Comparison of ENCODE assay signal across 13 mouse cellular contexts in genomic region chr16:31464953-31465352, GRCm38 (mm10). TPM values are rescaled to one million over a fixed set of nuclear protein-coding genes. Genes with fewer than 3 reads are reported as not detected.
A peak's percentile ranks its signal among the peaks of the same experiment; 100 is the strongest.
DNase-seq lines count a peak whose midpoint lies in the region; ATAC-seq and TF ChIP-seq lines count a peak whose summit lies in the region.
"Had no signal": no experiment of that assay in that cellular context is flagged by ENCODE, and none has a peak within 500 bp of the region (broad histone marks: within the 10 kb centered on the region; RNA-seq: fewer than 3 reads in every experiment).

No protein-coding gene starts in this region.

- WGBS in liver, embryonic 11.5 days, result 62% methylated on average over 5 of the region's 5 CpGs
- WGBS in hindbrain, embryonic 13.5 days, result 91% methylated on average over 5 of the region's 5 CpGs

- no peak overlapping the region for H3K9ac ChIP-seq in ES-Bruce4 (ENCODE audit: low read depth, poor library complexity, severe bottlenecking)
- no peak overlapping the region for H3K9ac ChIP-seq in liver, embryonic 11.5 days (ENCODE audit: low read depth, low read length)
- no peak overlapping the region for H3K9ac ChIP-seq in hindbrain, embryonic 13.5 days
- H3K9ac ChIP-seq: limb, embryonic 15.5 days had no signal

- H3K4me2 ChIP-seq in liver, embryonic 11.5 days, result no peak overlapping the region
- no peak overlapping the region for H3K4me2 ChIP-seq in hindbrain, embryonic 13.5 days
- H3K4me2 ChIP-seq: limb, embryonic 15.5 days had no signal

- no peak for TF ChIP-seq POLR2A in ES-Bruce4 (IDR thresholded peaks at IDR 0.05; ENCODE audit: insufficient read depth, low read length)

- TF ChIP-seq EP300 in ES-Bruce4 (IDR thresholded peaks at IDR 0.05; ENCODE audit: insufficient read depth, low read depth, low read length), result peak; percentile 51; the same call in 1 of the 2 replicates

- DNase-seq in c-Kit-positive CD71-positive TER-119-negative erythroid progenitor cells, embryonic 14.5 days (ENCODE audit: low read depth), result peak; percentile 51
- no peak for DNase-seq in liver, embryonic 11.5 days (ENCODE audit: low spot score)
- no peak for DNase-seq in right cerebral cortex, postnatal 14 days
- no peak for DNase-seq in gastrocnemius, postnatal 25 days
- no peak for DNase-seq in adipocyte (ENCODE audit: low spot score)
- DNase-seq: cerebellum, adult 8-10 months had no signal

- TF ChIP-seq CTCF in ES-Bruce4 (IDR thresholded peaks at IDR 0.05; ENCODE audit: low read depth, low read length), result no peak

- H3K36me3 ChIP-seq in ES-Bruce4 (ENCODE audit: control insufficient read depth, insufficient read depth, low read length, poor library complexity, severe bottlenecking), result no peaks in the 10 kb centered on the region
- H3K36me3 ChIP-seq in liver, embryonic 11.5 days (ENCODE audit: control insufficient read depth, insufficient read depth, low read length), result no peaks in the 10 kb centered on the region
- no peaks in the 10 kb centered on the region for H3K36me3 ChIP-seq in hindbrain, embryonic 13.5 days
- H3K36me3 ChIP-seq: embryonic facial prominence, embryonic 10.5 days; limb, embryonic 15.5 days had no signal

- peak overlapping the region; percentile 46; the same call in 1 of the 2 replicates for H3K27ac ChIP-seq in ES-Bruce4 (ENCODE audit: insufficient read depth, low read length)
- no peak overlapping the region for H3K27ac ChIP-seq in liver, embryonic 11.5 days (ENCODE audit: low read depth, low read length)
- H3K27ac ChIP-seq in hindbrain, embryonic 13.5 days, result no peak overlapping the region
- H3K27ac ChIP-seq: embryonic facial prominence, embryonic 10.5 days; limb, embryonic 15.5 days had no signal

- H3K27me3 ChIP-seq in ES-Bruce4 (ENCODE audit: control insufficient read depth, insufficient read depth, low read length, poor library complexity, severe bottlenecking), result no peaks in the 10 kb centered on the region
- H3K27me3 ChIP-seq in liver, embryonic 11.5 days (replicated peaks; ENCODE audit: control insufficient read depth, insufficient read depth, low read length), result peaks cover 9% of the 10 kb centered on the region
- H3K27me3 ChIP-seq in hindbrain, embryonic 13.5 days, result no peaks in the 10 kb centered on the region; the same call in 1 of the 2 replicates
- H3K27me3 ChIP-seq: limb, embryonic 15.5 days; Patski had no signal

- peaks cover 8% of the 10 kb centered on the region; the same call in 1 of the 2 replicates for H3K9me3 ChIP-seq in ES-Bruce4 (replicated peaks; ENCODE audit: control insufficient read depth, insufficient read depth, low read length, poor library complexity, severe bottlenecking)
- H3K9me3 ChIP-seq in liver, embryonic 11.5 days (ENCODE audit: control insufficient read depth, low read length), result no peaks in the 10 kb centered on the region
- H3K9me3 ChIP-seq in hindbrain, embryonic 13.5 days, result no peaks in the 10 kb centered on the region
- H3K9me3 ChIP-seq: embryonic facial prominence, embryonic 10.5 days; limb, embryonic 15.5 days had no signal

- H3K4me1 ChIP-seq in ES-Bruce4 (ENCODE audit: control insufficient read depth, insufficient read depth, low read length), result peaks cover 8% of the 10 kb centered on the region
- H3K4me1 ChIP-seq in liver, embryonic 11.5 days (replicated peaks; ENCODE audit: control insufficient read depth, insufficient read depth, low read length), result peaks cover 7% of the 10 kb centered on the region; the same call in 1 of the 2 replicates
- H3K4me1 ChIP-seq in hindbrain, embryonic 13.5 days (replicated peaks), result peaks cover 7% of the 10 kb centered on the region; the same call in 1 of the 2 replicates

- H3K4me3 ChIP-seq in ES-Bruce4 (ENCODE audit: low read depth, low read length), result no peak overlapping the region
- no peak overlapping the region for H3K4me3 ChIP-seq in liver, embryonic 11.5 days (ENCODE audit: low read depth, low read length)
- no peak overlapping the region for H3K4me3 ChIP-seq in hindbrain, embryonic 13.5 days
- H3K4me3 ChIP-seq: embryonic facial prominence, embryonic 10.5 days; limb, embryonic 15.5 days; myocyte had no signal

- ATAC-seq in liver, embryonic 11.5 days (replicated peaks; ENCODE audit: low FRiP score), result peak; percentile 77
- ATAC-seq in megakaryocyte progenitor cell, adult 5-6 weeks (replicated peaks; ENCODE audit: poor library complexity), result 0 out of 2 replicates have a peak, but pooled peaks have one; percentile 23
- no peak for ATAC-seq in hindbrain, embryonic 13.5 days (ENCODE audit: low FRiP score)

RNA-seq across cellular contexts. Expression of gene Bdh1, which starts 42.9 kb away (rescaled TPM):
- 14.4 and 15.7 TPM in 2 replicates for polyA plus RNA-seq in ES-Bruce4 (2011; ENCODE audit: insufficient read depth, insufficient read length, low read depth, missing spikeins)
- polyA plus RNA-seq in liver, embryonic 11.5 days (2014; fragmentation: Nextera tagmentation; extraction: Ambion mirVana), result 42.8 and 47.2 TPM in 2 replicates
- 1.3 and 2.6 TPM in 2 replicates for total RNA-seq in megakaryocyte progenitor cell, adult 5-6 weeks (2015)
- total RNA-seq in megakaryocyte progenitor cell, adult 5-6 weeks (2017), result 3.0 and 4.7 TPM in 2 replicates
- total RNA-seq in gastrocnemius, postnatal 25 days (2021), result 10 to 100 TPM in 1 of 2 experiments, 1 to 10 TPM in 1; 4.7 to 13.8 TPM
- 76.1 and 90.8 TPM in 2 replicates for polyA plus RNA-seq in hindbrain, embryonic 13.5 days (2015; fragmentation: Nextera tagmentation; extraction: Ambion mirVana)
